Mouse (Mus musculus) limb, embryonic 13.5 days (tissue): ENCODE data around the gene Ftsj1. TPM values are rescaled to one million over a fixed set of nuclear protein-coding genes. Genes with fewer than 3 reads are reported as not detected.
A peak's percentile ranks its signal among the peaks of the same experiment; 100 is the strongest.

Experiments used
- ATAC-seq: fragments of 200-750 bp; cut with Nextera tagmentation; 2 replicates; pipeline ENCODE4 v1.8.0; 2017; ENCODE audit warnings: low read depth, moderate number of reproducible peaks, moderate TSS enrichment; ENCODE audit not compliant: low FRiP score
- H3K27ac ChIP-seq: fragments of 300-500 bp; sonication (generic); 2 replicates; pipeline ENCODE4 v1.5.1; 2015; ENCODE audit warnings: inconsistent platforms, mild to moderate bottlenecking, moderate library complexity
- H3K27me3 ChIP-seq: fragments of 300-500 bp; sonication (generic); 2 replicates; pipeline ENCODE4 v1.6.1; 2015; ENCODE audit warnings: mild to moderate bottlenecking, inconsistent platforms
- H3K36me3 ChIP-seq: fragments of 300-500 bp; sonication (generic); 2 replicates; pipeline ENCODE4 v1.6.1; 2015; ENCODE audit warnings: inconsistent platforms, mild to moderate bottlenecking, moderate library complexity
- H3K4me1 ChIP-seq: fragments of 300-500 bp; sonication (generic); 2 replicates; pipeline ENCODE4 v1.6.1; 2015; ENCODE audit warnings: inconsistent platforms
- H3K4me2 ChIP-seq: fragments of 300-500 bp; sonication (generic); replicated peaks from 2 replicates; pipeline ENCODE4 v1.6.1; 2015; ENCODE audit warnings: inconsistent platforms, mild to moderate bottlenecking, moderate library complexity
- H3K4me3 ChIP-seq: fragments of 300-500 bp; sonication (generic); 2 replicates; pipeline ENCODE4 v1.5.1; 2015; ENCODE audit warnings: moderate library complexity, mild to moderate bottlenecking, inconsistent platforms
- H3K9ac ChIP-seq: fragments of 300-500 bp; sonication (generic); 2 replicates; pipeline ENCODE4 v1.6.1; 2015; ENCODE audit warnings: mild to moderate bottlenecking, inconsistent platforms
- H3K9me3 ChIP-seq: fragments of 300-500 bp; sonication (generic); 2 replicates; pipeline ENCODE4 v1.6.1; 2016; ENCODE audit warnings: inconsistent platforms
- WGBS: fragments of 180-500 bp; shearing (Covaris S2); methylation state at CpG from one replicate; pipeline ENCODE4 v1.1.7; 2015; 5-methylcytosine and 5-hydroxymethylcytosine counted together
- polyA plus RNA-seq: library from polyadenylated mRNA; unstranded; fragments of >200 nt; fragmentation: Nextera tagmentation; extraction: Ambion mirVana; gene quantifications from 2 replicates; pipeline ENCODE4 v1.2.1, GENCODE M21; 2015

The Ftsj1 gene
- polyA plus RNA-seq, 1 experiment from 2014 or later = 49.0 TPM

DNA sequence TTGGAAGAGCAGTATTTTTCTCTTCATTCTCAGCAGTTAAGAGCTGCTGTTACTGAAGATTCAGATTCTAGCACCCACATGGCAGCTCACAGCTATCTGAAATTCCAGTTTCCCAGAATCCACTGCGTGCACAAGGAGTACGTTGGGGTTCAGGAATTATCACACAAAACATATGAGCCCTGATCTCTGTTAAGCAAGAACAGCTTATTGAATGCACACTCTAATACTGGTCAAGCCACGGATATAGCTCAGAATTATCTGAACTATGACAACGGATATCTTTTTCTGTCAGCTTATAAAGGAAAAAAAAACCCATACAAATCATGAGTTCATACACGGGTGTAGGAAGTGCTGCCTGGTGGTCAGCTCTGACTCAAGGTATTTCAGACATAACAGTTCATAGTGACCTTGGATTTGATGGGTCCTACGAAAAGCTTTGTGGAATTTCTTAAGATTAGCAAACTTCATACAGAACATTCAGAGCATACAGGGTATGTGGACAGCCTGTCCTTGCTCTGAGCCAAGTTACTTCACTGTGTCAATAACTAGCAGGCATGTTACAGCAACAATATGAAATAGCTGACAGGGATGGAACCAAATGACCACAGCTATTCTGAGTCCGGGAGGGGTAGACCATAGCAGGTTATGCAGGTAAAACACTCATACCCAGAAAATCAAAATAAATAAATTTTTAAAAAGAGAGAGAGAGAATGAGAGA is 40.6 kb downstream of the Ftsj1 start:
- Histone ChIP-seq H3K9ac (no peak overlapping the region), H3K4me1 (no peaks in the 10 kb centered on the region), H3K4me3 (no peak overlapping the region), H3K36me3 (no peaks in the 10 kb centered on the region), H3K27ac (no peak overlapping the region), H3K27me3 (no peaks in the 10 kb centered on the region), H3K4me2 (no peak overlapping the region), H3K9me3 (no peaks in the 10 kb centered on the region)
- WGBS = 77% methylated on average over 7 of the region's 7 CpGs
- no peak for ATAC-seq

DNA sequence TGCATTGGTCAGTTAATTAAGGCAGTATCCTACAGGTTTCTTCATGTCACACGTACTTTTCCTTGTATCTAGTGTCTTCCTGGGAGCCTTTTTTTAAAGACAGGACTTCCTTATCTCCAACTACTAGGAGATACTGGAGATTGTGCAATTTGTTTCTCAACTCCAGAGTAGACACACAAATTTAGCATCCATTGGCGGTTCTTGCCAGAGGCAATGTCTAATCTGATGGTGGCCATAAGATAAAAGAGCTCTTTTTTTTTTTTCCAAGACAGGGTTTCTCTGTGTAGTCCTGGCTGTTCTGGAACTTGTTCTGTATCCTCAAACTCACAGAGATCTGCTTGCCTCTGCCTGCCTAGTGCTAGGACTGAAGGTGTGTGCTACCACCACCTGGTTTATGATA is 42.5 kb downstream of the Ftsj1 start:
- no peak for ATAC-seq
- Histone ChIP-seq H3K36me3 (no peaks in the 10 kb centered on the region), H3K9ac (no peak overlapping the region), H3K4me3 (no peak overlapping the region), H3K4me2 (no peak overlapping the region), H3K27me3 (no peaks in the 10 kb centered on the region), H3K4me1 (peaks cover 3% of the 10 kb centered on the region; the same call in 1 of the 2 replicates), H3K9me3 (no peaks in the 10 kb centered on the region), H3K27ac (no peak overlapping the region)
- WGBS = 74% methylated on average over 2 of the region's 2 CpGs

DNA sequence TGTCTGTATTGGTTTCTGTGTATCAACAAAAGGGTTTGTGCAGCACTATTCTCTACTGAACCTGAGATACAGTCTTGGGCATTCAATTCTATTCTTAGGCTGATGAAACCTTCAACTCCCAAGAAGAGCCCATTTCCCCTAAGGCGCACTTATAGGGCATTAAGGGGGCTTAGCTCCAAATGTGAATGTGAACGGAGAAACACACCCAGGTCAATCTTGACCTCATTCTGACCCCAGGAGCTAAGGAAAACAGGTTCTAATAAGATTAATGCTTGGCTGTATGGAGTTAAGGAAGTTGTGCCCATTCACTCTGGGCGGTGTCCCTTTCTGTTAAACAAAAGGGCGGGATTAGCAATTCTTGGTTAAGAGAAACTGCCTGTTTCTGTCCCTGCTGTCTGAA is 45.0 kb downstream of the Ftsj1 start:
- no peak for ATAC-seq
- Histone ChIP-seq H3K27ac (no peak overlapping the region), H3K4me3 (no peak overlapping the region; the same call in 1 of the 2 replicates), H3K4me2 (no peak overlapping the region; the same call in 1 of the 2 replicates), H3K9me3 (no peaks in the 10 kb centered on the region), H3K4me1 (peaks cover 3% of the 10 kb centered on the region; the same call in 1 of the 2 replicates), H3K27me3 (no peaks in the 10 kb centered on the region), H3K36me3 (no peaks in the 10 kb centered on the region), H3K9ac (no peak overlapping the region)
- 41% methylated on average over 4 of the region's 4 CpGs for WGBS

DNA sequence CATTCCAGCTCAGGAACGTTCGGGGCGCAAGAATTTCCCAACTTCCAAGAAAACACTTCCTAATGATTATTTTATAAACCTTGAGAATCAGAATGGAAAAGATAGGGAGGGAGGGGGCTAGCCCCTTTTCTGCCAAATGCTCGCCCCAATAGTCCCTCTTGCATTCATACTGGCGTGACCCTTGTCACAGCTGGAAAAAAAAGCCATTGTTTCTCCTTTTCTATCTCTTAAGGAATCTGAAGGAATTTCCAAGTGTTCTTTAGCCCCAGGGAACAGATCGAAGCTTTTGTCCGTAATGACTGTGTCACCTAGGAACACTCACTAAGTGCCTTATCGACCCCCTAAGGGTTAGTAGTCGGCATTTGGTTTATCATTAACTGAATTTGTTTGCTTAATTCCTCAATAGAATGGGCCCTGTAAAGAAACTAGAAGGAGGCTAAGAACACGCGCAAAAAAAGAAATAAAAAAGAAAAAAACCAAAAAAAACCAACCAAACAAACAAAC is 45.5 kb downstream of the Ftsj1 start:
- peak overlapping the region; percentile 65 for H3K4me2 ChIP-seq
- H3K9ac ChIP-seq = peak overlapping the region; percentile 70; the same call in 1 of the 2 replicates
- no peak for ATAC-seq
- WGBS = 20% methylated on average over 11 of the region's 11 CpGs
- no peaks in the 10 kb centered on the region for H3K36me3 ChIP-seq
- H3K9me3 ChIP-seq = no peaks in the 10 kb centered on the region
- peak overlapping the region; percentile 52 for H3K4me3 ChIP-seq
- H3K4me1 ChIP-seq = peaks cover 3% of the 10 kb centered on the region; the same call in 1 of the 2 replicates
- no peak overlapping the region for H3K27ac ChIP-seq
- no peaks in the 10 kb centered on the region for H3K27me3 ChIP-seq

DNA sequence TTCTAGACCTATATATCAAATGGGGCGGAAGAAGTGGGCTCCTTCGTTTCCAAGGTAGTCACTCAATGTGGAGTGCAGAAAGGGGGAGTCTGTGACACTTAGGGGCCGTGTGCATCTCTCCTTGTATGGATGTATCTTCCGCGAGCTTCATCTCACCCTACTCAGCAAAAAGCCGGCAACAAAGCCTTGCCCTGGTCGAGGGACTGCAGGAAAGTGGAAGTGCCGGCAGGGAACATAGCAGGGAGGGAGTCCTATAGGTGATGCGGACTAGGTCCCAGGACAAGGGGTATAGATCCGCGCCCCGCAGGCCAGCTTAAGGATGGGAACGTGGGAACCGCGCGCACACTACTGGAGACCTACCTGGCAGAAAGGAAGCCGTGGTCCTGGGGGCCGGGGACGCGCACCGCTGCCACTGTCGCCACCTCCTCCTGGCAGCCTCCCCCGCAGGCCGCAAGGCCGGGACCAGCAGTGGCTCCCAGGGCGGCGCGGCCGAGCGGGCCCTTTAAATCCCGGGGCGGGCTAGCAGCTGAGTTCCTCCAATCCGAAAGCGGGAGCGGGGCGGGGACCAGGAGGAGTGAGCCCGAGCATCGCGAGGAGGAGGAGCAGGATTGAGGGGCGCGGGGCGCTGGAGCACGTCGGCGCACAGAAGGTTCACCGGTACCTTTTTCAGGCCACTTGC is 46.1 kb downstream of the Ftsj1 start, which contains the start of gene Porcn:
Porcn (minus strand) TSS at position 511 of the 679 bp plus-strand sequence.
- H3K27ac ChIP-seq = no peak within 1 kb of the TSS
- H3K4me1 ChIP-seq = peaks cover 3% of the 10 kb centered on the region; the same call in 1 of the 2 replicates
- peak within 1 kb of the TSS; percentile 52 for H3K4me3 ChIP-seq
- H3K36me3 ChIP-seq = no peaks in the 10 kb centered on the region
- 15% methylated on average over 32 of the region's 46 CpGs for WGBS
- peak within 1 kb of the TSS; percentile 65 for H3K4me2 ChIP-seq
- H3K27me3 ChIP-seq = no peaks in the 10 kb centered on the region
- peak within 1 kb of the TSS; percentile 70 for H3K9ac ChIP-seq
- peak; percentile 97 for ATAC-seq
- no peaks in the 10 kb centered on the region for H3K9me3 ChIP-seq

DNA sequence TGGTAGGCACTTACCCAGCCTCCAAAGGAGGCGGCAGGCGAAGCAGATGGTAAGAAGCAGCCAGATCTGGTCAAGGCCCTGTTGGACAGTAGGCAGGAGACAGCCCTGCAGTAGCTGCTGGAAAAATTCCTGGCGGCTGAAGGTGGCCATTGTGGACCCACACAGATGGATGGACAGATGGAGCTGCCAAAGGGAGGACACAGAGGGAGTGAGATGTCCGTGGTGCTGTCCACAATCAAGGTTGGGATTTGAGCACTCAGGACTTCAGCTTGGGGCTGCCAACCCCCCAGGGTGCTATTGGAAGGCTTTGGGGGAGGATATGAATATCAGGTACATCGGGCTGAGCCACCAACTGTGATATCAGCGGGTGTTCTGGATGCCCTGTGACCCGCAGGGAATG is 46.7 kb downstream of the Ftsj1 start:
- Histone ChIP-seq H3K36me3 (no peaks in the 10 kb centered on the region), H3K4me2 (peak overlapping the region; percentile 65), H3K27ac (no peak overlapping the region), H3K4me3 (peak overlapping the region; percentile 52), H3K9ac (peak overlapping the region; percentile 70), H3K4me1 (peaks cover 3% of the 10 kb centered on the region; the same call in 1 of the 2 replicates), H3K27me3 (no peaks in the 10 kb centered on the region), H3K9me3 (no peaks in the 10 kb centered on the region)
- WGBS = 41% methylated on average over 7 of the region's 7 CpGs
- ATAC-seq = no peak

DNA sequence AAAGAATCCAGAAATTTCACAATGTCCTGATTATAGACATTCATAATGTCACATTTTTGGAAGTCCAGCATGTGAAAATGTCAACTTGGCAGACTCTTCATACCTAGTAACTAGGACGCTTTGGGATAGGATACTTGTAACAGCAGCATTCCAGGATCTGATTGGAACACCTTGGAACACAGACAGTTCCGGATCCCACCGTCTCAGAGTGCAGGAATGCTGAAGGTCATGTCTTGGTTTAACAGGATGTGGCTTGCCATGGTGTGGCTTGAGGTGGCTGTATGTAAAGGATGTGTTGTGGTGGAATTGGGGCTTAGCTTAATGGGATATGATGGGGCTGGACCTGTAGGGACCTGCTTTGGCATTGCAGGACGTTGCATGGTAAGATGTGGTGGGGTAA is 47.1 kb downstream of the Ftsj1 start:
- no peaks in the 10 kb centered on the region for H3K27me3 ChIP-seq
- no peaks in the 10 kb centered on the region for H3K9me3 ChIP-seq
- peaks cover 3% of the 10 kb centered on the region; the same call in 1 of the 2 replicates for H3K4me1 ChIP-seq
- no peak overlapping the region for H3K9ac ChIP-seq
- H3K27ac ChIP-seq = no peak overlapping the region
- H3K4me3 ChIP-seq = peak overlapping the region; percentile 52; the same call in 1 of the 2 replicates
- H3K4me2 ChIP-seq = peak overlapping the region; percentile 65
- WGBS = 78% methylated on average over 4 of the region's 4 CpGs
- ATAC-seq = no peak
- H3K36me3 ChIP-seq = no peaks in the 10 kb centered on the region

DNA sequence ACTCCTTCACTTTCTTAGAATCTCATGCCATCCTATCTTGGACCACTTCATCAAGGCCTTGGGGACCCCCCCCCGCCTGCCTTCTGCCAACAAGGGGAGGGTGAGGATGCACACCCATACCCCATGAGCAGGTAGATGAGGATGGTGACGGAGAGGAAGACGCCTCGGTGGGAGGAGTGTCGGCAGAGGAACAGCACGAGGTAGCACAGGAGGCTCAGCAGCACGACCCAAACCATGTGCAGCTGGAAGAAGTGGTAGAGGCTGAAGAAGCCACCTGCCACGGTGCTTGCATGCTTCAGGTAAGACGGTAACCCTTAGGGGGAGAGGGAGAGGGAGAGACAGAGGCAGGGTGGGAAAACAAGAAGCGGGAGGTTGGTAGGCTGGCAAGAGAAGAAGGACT is 48.1 kb downstream of the Ftsj1 start:
- no peak for ATAC-seq

DNA sequence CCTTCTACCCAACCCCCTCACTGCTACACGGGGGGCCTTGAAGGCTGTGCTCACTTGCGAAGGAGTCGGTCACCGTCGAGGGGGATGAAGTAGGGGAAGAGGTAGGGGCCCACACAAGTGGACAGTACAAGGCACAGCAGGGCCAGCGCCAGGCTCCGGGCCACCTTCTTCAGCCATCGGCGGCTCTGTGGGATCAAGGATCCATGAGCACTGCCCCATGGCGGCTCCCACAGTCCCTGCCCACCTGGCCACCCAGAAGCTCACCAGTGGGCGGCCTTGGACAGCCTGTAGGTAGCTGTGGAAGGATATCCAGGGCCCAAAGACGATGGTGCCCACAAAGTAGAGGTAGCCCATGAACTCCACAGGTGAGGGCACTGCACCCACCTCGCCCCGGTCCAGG is 49.1 kb downstream of the Ftsj1 start:
- Histone ChIP-seq H3K4me2 (no peak overlapping the region), H3K36me3 (no peaks in the 10 kb centered on the region; the same call in 1 of the 2 replicates), H3K27me3 (no peaks in the 10 kb centered on the region), H3K9me3 (no peaks in the 10 kb centered on the region), H3K27ac (no peak overlapping the region), H3K4me1 (peaks cover 3% of the 10 kb centered on the region; the same call in 1 of the 2 replicates), H3K4me3 (no peak overlapping the region), H3K9ac (no peak overlapping the region)
- ATAC-seq = no peak
- 87% methylated on average over 14 of the region's 14 CpGs for WGBS

More for the DNA sequence above, 48.1 kb downstream of the Ftsj1 start:
- H3K4me3 ChIP-seq = no peak overlapping the region
- WGBS = 92% methylated on average over 10 of the region's 10 CpGs
- H3K9ac ChIP-seq = no peak overlapping the region
- H3K27me3 ChIP-seq = no peaks in the 10 kb centered on the region
- H3K4me2 ChIP-seq = no peak overlapping the region
- H3K27ac ChIP-seq = no peak overlapping the region
- H3K9me3 ChIP-seq = no peaks in the 10 kb centered on the region
- H3K36me3 ChIP-seq = no peaks in the 10 kb centered on the region; the same call in 1 of the 2 replicates
- peaks cover 3% of the 10 kb centered on the region; the same call in 1 of the 2 replicates for H3K4me1 ChIP-seq

DNA sequence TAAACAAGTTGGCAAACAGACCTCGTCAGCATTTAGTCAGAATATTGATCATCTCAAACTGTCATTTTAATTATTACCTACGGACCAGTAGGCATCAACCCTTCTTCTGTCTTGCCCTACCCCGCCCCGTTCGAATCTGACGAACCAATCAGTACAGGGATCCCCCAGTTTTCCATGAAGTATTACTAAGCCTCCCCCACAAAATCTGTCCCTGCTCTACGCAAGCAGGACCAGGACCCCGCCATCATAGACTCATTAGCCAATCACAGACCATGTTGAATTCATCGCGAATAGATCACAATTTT is 58.8 kb downstream of the Ftsj1 start, which contains the start of gene Ebp:
Ebp (minus strand) TSS at position 94 of the 305 bp plus-strand sequence.
- H3K36me3 ChIP-seq = no peaks in the 10 kb centered on the region
- no peaks in the 10 kb centered on the region for H3K27me3 ChIP-seq
- H3K4me2 ChIP-seq = peak within 1 kb of the TSS; percentile 65
- H3K9ac ChIP-seq = peak within 1 kb of the TSS; percentile 64
- H3K27ac ChIP-seq = no peak within 1 kb of the TSS
- H3K4me3 ChIP-seq = peak within 1 kb of the TSS; percentile 53
- no peak for ATAC-seq
- H3K4me1 ChIP-seq = 0 out of 2 replicates have a peak, but pooled peaks cover 4% of the 10 kb centered on the region
- 24% methylated on average over 10 of the region's 10 CpGs for WGBS
- H3K9me3 ChIP-seq = no peaks in the 10 kb centered on the region

DNA sequence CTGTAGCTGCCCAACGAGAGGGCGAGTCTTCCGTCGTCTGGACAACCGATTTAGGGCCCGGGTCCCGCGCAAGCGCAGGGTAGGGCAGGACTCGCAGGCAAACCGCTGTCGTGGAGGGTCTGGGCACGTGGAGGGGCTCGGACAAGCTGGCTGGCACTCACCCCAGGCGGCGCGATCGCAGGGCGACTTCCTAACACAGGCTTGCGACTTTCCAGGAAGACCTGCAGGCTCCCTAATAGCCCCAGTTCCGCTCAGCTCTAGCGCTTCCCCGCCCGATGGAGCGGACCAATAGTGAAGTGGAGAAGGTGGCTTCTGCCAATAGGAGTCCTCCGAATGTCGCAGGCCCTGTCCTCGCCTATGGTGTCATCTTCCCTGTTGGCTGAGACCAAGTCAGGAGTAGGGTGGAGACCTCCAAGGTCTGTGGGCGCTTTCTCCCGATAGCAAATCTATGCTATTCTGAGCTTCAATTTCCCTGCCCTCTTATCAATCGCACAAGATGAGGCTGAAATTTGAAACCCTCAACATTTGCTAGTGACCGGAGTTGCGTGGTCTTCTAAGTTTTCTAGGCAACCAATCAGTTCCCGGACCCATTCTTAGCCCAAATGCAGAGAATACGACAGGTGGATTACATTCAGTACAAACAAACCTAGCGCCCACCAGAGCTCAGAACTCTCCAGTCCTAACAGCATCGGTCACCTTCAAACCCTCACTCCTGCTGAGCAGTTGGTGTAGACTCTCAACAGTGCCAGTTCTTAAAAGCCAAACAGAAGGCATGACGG is 59.4 kb downstream of the Ftsj1 start:
- peak overlapping the region; percentile 53 for H3K4me3 ChIP-seq
- no peaks in the 10 kb centered on the region for H3K9me3 ChIP-seq
- H3K27ac ChIP-seq = no peak overlapping the region
- no peaks in the 10 kb centered on the region for H3K36me3 ChIP-seq
- H3K4me1 ChIP-seq = 0 out of 2 replicates have a peak, but pooled peaks cover 4% of the 10 kb centered on the region
- H3K4me2 ChIP-seq = peak overlapping the region; percentile 65
- WGBS = 11% methylated on average over 38 of the region's 38 CpGs
- H3K9ac ChIP-seq = peak overlapping the region; percentile 64
- peak; percentile 96 for ATAC-seq
- H3K27me3 ChIP-seq = no peaks in the 10 kb centered on the region
